Mouse (Mus musculus): Measurements from ENCODE around the gene Prkd2. TPM values are rescaled to one million over a fixed set of nuclear protein-coding genes. Genes with fewer than 3 reads are reported as not detected.

Gene Prkd2
- total and polyA plus RNA-seq, 2 experiments from 2014 or later: 8.8 to 10.6 TPM

DNA sequence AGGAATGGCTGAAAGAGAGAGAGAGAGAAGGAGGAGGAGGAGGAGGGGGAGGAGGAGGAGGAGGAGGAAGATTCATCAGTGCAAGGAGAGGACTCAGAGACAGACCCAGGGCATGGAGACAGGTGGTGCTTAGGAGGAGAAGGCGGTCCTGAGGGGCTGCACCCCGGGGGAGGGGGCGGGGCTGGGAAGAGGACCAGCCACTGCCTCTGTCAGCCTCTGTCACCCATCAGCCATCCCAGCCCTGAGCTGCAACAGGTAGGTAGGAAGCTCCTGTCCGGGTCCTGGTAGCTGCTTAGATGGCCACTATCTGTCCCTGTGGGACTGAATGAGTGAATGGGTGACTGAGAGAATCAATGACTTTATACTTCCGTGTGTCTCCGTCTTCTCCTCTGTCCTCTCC, 50.9 kb downstream of the Prkd2 start:
- peaks cover 27% of the 10 kb centered on the region for H3K27me3 ChIP-seq (ENCODE audit: control insufficient read depth, insufficient read depth, low read length)
- H3K9ac ChIP-seq (replicated peaks; ENCODE audit: low read depth, low read length): no peak overlapping the region
- DNase-seq (ENCODE audit: low spot score) (no peak), ATAC-seq (ENCODE audit: insufficient read depth, low read depth) (no peak)
- H3K4me2 ChIP-seq (ENCODE audit: low read depth, low read length): no peak overlapping the region
- no peak overlapping the region for H3K4me3 ChIP-seq (ENCODE audit: low read depth, low read length)
- no peaks in the 10 kb centered on the region for H3K9me3 ChIP-seq (replicated peaks; ENCODE audit: control insufficient read depth, low read length)
- TF ChIP-seq CTCF (IDR thresholded peaks at IDR 0.05; ENCODE audit: low read depth) (no peak), EP300 (IDR thresholded peaks at IDR 0.05; ENCODE audit: low read depth) (no peak)
- WGBS: 16% methylated on average over 6 of the region's 6 CpGs
- H3K36me3 ChIP-seq (replicated peaks; ENCODE audit: control insufficient read depth, insufficient read depth, low read length): no peaks in the 10 kb centered on the region
- H3K27ac ChIP-seq (ENCODE audit: low read depth): no peak overlapping the region
- H3K4me1 ChIP-seq (ENCODE audit: control insufficient read depth, insufficient read depth): no peaks in the 10 kb centered on the region; the same call in 1 of the 2 replicates

DNA sequence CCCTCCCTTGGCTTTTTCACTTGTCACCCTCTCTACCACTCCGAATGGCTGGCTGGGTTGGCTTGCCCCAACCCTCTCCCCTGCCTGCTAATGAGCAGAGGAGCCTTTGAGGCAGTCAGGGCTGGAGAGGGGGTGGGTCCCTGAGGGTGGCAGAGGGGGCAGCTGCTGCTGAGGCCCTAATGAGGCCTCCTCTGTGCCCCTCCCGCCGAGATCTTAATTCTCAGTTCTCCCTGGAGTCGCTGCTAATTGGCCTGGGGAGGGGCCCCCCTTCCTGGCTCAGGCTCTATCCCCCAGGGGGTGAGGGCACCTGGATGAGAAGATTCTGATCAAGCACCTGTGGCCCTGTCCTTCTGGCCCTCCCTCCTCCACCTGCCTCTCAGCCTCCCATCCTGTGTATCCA, 51.6 kb downstream of the Prkd2 start:
- Histone ChIP-seq H3K36me3 (replicated peaks; ENCODE audit: control insufficient read depth, insufficient read depth, low read length) (no peaks in the 10 kb centered on the region), H3K4me1 (ENCODE audit: control insufficient read depth, insufficient read depth) (no peaks in the 10 kb centered on the region; the same call in 1 of the 2 replicates), H3K27me3 (ENCODE audit: control insufficient read depth, insufficient read depth, low read length) (peaks cover 27% of the 10 kb centered on the region)

GRCm38 (mm10) chr7:16895000-16895399, 52.3 kb downstream of the Prkd2 start:
- TF ChIP-seq EP300 (IDR thresholded peaks at IDR 0.05; ENCODE audit: low read depth) (no peak), CTCF (IDR thresholded peaks at IDR 0.05; ENCODE audit: low read depth) (peak; percentile 84)
- Histone ChIP-seq H3K27me3 (ENCODE audit: control insufficient read depth, insufficient read depth, low read length) (peaks cover 27% of the 10 kb centered on the region), H3K9ac (replicated peaks; ENCODE audit: low read depth, low read length) (no peak overlapping the region), H3K4me3 (ENCODE audit: low read depth, low read length) (0 out of 2 replicates have a peak overlapping the region, but pooled peaks have one; percentile 14), H3K36me3 (replicated peaks; ENCODE audit: control insufficient read depth, insufficient read depth, low read length) (no peaks in the 10 kb centered on the region), H3K4me2 (ENCODE audit: low read depth, low read length) (peak overlapping the region; percentile 40; the same call in 1 of the 2 replicates), H3K27ac (ENCODE audit: low read depth) (no peak overlapping the region), H3K9me3 (replicated peaks; ENCODE audit: control insufficient read depth, low read length) (no peaks in the 10 kb centered on the region), H3K4me1 (ENCODE audit: control insufficient read depth, insufficient read depth) (no peaks in the 10 kb centered on the region; the same call in 1 of the 2 replicates)
- peak; percentile 59 for DNase-seq (ENCODE audit: low spot score)
- WGBS: 0% methylated on average over 24 of the region's 24 CpGs
- peak; percentile 24; the same call in 1 of the 2 replicates for ATAC-seq (ENCODE audit: insufficient read depth, low read depth)

More for the DNA sequence above, 51.6 kb downstream of the Prkd2 start:
- DNase-seq (ENCODE audit: low spot score) (no peak), ATAC-seq (ENCODE audit: insufficient read depth, low read depth) (no peak)
- no peak overlapping the region for H3K27ac ChIP-seq (ENCODE audit: low read depth)
- no peak overlapping the region for H3K9ac ChIP-seq (replicated peaks; ENCODE audit: low read depth, low read length)
- H3K4me3 ChIP-seq (ENCODE audit: low read depth, low read length): no peak overlapping the region
- H3K9me3 ChIP-seq (replicated peaks; ENCODE audit: control insufficient read depth, low read length): no peaks in the 10 kb centered on the region
- 14% methylated on average over 4 of the region's 4 CpGs for WGBS
- no peak for TF ChIP-seq CTCF (IDR thresholded peaks at IDR 0.05; ENCODE audit: low read depth)
- TF ChIP-seq EP300 (IDR thresholded peaks at IDR 0.05; ENCODE audit: low read depth): no peak
- no peak overlapping the region for H3K4me2 ChIP-seq (ENCODE audit: low read depth, low read length)

- H3K9ac ChIP-seq (replicated peaks; ENCODE audit: low read depth, low read length): no peak overlapping the region
- ATAC-seq (ENCODE audit: insufficient read depth, low read depth) (no peak), DNase-seq (ENCODE audit: low spot score) (no peak)
- no peak for TF ChIP-seq EP300 (IDR thresholded peaks at IDR 0.05; ENCODE audit: low read depth)
- no peak for TF ChIP-seq CTCF (IDR thresholded peaks at IDR 0.05; ENCODE audit: low read depth)
- H3K4me3 ChIP-seq (ENCODE audit: low read depth, low read length): 0 out of 2 replicates have a peak overlapping the region, but pooled peaks have one; percentile 14
- H3K9me3 ChIP-seq (replicated peaks; ENCODE audit: control insufficient read depth, low read length): no peaks in the 10 kb centered on the region
- no peaks in the 10 kb centered on the region; the same call in 1 of the 2 replicates for H3K4me1 ChIP-seq (ENCODE audit: control insufficient read depth, insufficient read depth)
- no peak overlapping the region for H3K27ac ChIP-seq (ENCODE audit: low read depth)
- no peaks in the 10 kb centered on the region for H3K36me3 ChIP-seq (replicated peaks; ENCODE audit: control insufficient read depth, insufficient read depth, low read length)
- 34% methylated on average over 10 of the region's 10 CpGs for WGBS
- peak overlapping the region; percentile 40; the same call in 1 of the 2 replicates for H3K4me2 ChIP-seq (ENCODE audit: low read depth, low read length)
- peaks cover 30% of the 10 kb centered on the region for H3K27me3 ChIP-seq (ENCODE audit: control insufficient read depth, insufficient read depth, low read length)
Observed at GRCm38 (mm10) chr7:16895511-16895910, 52.8 kb downstream of the Prkd2 start.

DNA sequence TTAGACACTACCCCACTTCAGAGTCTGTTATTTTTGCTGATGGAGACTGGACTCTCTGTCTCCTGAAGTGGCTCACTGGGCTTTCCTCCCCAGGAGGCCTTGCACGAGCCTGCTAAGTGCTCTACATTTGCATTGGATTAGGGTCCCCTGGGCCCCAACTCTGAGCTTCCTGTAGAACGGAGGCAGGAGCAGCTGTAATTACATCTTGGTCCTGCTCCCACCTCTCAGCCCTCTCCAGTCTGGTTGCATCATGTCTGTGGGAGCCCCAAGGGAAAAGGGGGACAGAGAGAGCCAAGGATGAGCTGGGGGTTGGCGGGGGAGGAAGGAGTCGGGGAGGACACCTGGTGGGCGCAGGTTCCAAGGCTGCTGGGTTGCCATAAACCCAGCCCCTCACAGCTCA, 57.8 kb downstream of the Prkd2 start:
- Histone ChIP-seq H3K9ac (replicated peaks; ENCODE audit: low read depth, low read length) (no peak overlapping the region), H3K27ac (ENCODE audit: low read depth) (no peak overlapping the region), H3K36me3 (replicated peaks; ENCODE audit: control insufficient read depth, insufficient read depth, low read length) (no peaks in the 10 kb centered on the region), H3K4me3 (ENCODE audit: low read depth, low read length) (no peak overlapping the region), H3K4me2 (ENCODE audit: low read depth, low read length) (no peak overlapping the region), H3K4me1 (ENCODE audit: control insufficient read depth, insufficient read depth) (no peaks in the 10 kb centered on the region), H3K27me3 (ENCODE audit: control insufficient read depth, insufficient read depth, low read length) (peaks cover 25% of the 10 kb centered on the region), H3K9me3 (replicated peaks; ENCODE audit: control insufficient read depth, low read length) (no peaks in the 10 kb centered on the region)
- WGBS: 33% methylated on average over 5 of the region's 5 CpGs
- no peak for TF ChIP-seq EP300 (IDR thresholded peaks at IDR 0.05; ENCODE audit: low read depth)
- TF ChIP-seq CTCF (IDR thresholded peaks at IDR 0.05; ENCODE audit: low read depth): no peak
- ATAC-seq (ENCODE audit: insufficient read depth, low read depth) (no peak), DNase-seq (ENCODE audit: low spot score) (no peak)

DNA sequence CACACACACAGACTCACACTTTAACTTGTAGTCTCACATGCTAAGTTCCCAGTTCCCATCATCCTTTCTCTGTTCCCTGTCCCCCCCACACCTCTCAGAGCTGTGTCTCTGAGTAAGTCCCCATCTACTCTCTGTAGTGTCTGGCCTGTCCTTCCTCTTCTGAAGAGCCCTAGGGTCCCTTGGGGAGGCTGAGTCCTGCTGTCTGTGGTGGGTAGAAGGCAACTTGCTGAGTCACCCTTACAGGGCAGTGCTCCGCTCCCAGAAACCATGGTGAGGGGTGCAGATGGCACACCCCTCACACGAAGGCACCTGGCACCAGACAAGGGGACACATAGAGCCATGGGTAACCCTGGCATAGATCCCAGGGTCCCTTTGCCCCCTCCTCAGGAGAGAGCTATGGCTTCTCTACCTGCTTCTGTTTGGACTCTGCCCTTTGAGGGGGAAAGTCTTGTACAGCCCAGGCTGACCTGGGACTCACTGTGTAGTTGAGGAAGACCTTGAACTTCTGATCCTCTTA, 60.8 kb downstream of the Prkd2 start:
- no peaks in the 10 kb centered on the region for H3K36me3 ChIP-seq (replicated peaks; ENCODE audit: control insufficient read depth, insufficient read depth, low read length)
- H3K9ac ChIP-seq (replicated peaks; ENCODE audit: low read depth, low read length): no peak overlapping the region
- no peaks in the 10 kb centered on the region for H3K9me3 ChIP-seq (replicated peaks; ENCODE audit: control insufficient read depth, low read length)
- H3K27ac ChIP-seq (ENCODE audit: low read depth): no peak overlapping the region
- DNase-seq (ENCODE audit: low spot score) (no peak), ATAC-seq (ENCODE audit: insufficient read depth, low read depth) (no peak)
- H3K4me3 ChIP-seq (ENCODE audit: low read depth, low read length): no peak overlapping the region
- 90% methylated on average over 2 of the region's 2 CpGs for WGBS
- peaks cover 10% of the 10 kb centered on the region for H3K4me1 ChIP-seq (ENCODE audit: control insufficient read depth, insufficient read depth)
- H3K27me3 ChIP-seq (ENCODE audit: control insufficient read depth, insufficient read depth, low read length): peaks cover 22% of the 10 kb centered on the region
- no peak for TF ChIP-seq CTCF (IDR thresholded peaks at IDR 0.05; ENCODE audit: low read depth)
- TF ChIP-seq EP300 (IDR thresholded peaks at IDR 0.05; ENCODE audit: low read depth): no peak
- H3K4me2 ChIP-seq (ENCODE audit: low read depth, low read length): no peak overlapping the region

All from heart, postnatal 0 days (tissue).